Mouse (Mus musculus): ENCODE measurements around the gene Igf1.

Igf1 gene

DNA sequence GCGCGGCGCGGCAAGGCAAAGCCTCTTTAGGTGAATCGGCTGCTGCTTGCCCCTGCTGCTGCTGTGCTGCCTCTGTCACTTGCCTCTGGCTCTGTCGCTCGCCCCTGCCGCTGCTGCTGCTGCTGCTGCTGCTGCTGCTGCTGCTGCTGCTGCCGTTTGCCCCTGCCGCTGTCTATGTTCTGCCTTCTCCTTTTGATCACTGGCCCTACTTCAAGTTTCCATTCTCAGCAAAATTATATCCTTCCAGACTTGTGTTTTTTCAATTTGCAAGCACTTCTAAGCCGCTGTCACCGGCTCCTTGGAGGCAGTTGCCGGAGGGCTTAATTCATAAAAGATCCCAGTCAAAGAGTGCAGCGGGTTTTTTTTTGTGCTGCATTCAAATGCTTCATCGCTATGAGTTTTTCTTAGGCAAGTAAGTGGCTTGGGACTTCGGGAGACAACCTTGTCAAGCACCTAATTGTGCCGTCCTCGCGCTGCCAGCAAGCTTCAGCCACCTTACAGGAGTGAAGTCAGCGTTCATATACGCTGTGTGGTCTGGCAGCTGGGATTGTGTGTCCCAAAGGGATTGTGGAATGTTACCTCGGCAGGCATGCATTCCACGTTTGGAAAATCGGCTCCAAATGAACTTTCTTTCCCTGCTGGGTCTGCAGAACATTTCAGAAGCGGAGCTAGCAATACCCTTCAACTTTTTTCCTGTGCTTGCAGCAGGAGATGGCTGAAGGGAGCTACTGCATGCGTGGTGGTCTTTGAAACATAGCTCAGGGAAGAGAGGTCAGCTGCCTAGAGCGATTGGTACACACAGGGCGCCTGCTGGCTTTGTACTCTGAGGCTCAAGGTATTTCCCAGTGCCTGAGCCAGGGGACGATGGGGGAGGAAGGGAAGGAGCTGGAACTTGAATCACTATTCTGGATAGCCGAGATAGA is 2.4 kb downstream of the Igf1 start:
- no peak for DNase-seq (ENCODE audit: low spot score)

- DNase-seq (ENCODE audit: low spot score): no peak
Measured at GRCm38 (mm10) chr10:87861104-87861455, 3.0 kb downstream of the Igf1 start.

- DNase-seq (ENCODE audit: low spot score): no peak
Measured at GRCm38 (mm10) chr10:87862899-87863298, 4.8 kb downstream of the Igf1 start.

DNA sequence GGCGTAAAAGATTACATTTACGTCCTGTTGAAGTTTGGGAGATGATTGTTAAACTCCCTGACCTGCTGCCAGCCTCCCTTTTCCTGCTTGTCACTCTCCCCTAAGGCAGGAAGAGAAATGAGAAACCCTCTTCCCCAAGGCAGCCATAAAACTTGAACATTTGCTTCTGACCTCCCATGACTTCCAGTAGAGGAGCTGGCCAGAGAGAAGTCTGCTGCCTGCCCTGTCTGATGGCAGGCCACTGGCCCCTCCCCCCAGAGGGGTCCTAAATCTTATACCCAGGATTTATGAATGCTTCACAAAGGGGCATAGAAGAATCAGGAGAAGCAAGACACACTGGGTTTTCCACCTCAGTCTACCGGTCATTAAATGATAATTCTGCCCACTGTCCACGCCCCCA is 5.3 kb downstream of the Igf1 start:
- DNase-seq (ENCODE audit: low spot score): no peak

DNA sequence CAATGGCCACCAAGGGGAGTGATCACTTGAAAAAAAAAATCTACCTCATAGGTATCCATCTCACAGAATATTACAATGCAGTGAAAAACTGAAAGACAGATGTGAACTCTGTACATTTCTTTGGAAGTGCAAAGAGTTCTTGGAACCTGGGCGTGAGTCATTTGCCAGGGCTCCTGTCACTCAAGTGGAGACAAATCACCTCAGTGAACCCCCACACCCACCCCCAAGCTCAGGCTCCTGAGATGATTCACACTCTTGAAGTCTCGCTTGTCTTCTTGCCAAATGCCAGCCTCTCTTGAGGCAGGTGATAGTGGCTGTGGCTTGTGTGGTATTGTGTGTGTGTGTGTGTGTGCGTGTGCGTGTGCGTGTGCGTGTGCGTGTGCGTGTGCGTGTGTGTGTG is 7.6 kb downstream of the Igf1 start:
- no peak for DNase-seq (ENCODE audit: low spot score)

DNA sequence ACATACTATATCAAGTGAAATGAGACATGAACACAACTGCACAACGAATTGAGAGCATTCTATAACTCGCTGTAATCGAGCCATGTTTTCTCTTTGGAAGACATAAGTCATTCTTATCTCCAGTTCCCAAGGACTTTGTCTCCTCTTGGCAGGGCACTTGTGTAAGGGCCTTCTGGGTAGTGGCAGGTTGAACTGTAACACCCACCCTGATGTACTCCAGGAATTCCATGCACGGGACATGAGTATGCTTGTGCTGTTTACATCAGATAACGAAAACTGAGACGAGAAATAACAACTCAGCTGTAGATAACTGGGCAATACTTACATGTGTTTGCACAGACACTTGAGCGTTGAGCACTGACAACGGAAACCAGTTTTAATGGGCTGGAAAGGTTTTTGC is 8.4 kb downstream of the Igf1 start:
- DNase-seq (ENCODE audit: low spot score): peak; percentile 52

- no peak for DNase-seq (ENCODE audit: low spot score)
Measured at GRCm38 (mm10) chr10:87867217-87867616, 9.2 kb downstream of the Igf1 start.

- no peak for DNase-seq (ENCODE audit: low spot score)
Measured at GRCm38 (mm10) chr10:87867631-87868030, 9.6 kb downstream of the Igf1 start.

DNA sequence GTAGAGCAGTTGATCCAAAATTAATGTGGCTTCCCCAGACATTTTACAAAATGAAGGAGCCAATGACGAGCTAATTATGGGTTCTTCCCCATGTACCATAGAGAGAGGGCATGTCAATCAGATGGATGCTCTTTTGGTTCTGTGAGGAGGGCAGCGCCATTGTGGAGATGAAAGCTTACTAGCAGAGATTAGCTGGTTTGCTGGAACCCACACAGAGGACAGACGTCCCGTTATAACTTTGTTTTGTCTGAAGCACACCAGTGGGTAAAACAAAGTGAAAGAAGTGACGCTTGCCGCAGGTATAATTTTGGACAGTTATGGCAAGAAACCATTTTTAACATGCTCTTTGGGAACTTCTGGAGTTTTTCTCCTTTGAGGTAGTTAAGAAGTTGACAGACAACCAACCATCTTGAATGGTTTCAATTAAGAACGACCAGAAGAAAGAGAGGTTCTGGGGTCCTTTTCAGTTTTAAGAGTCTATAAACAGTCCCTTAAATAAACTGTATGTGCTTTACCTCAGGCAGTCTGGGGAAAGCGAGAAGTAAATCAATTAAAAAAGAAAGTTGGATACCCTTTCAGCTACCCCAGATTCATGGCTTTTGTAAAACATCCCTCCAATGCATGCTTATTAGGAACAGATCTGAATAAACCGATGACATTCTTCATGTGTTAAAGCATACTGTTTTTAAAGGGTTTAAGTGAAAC is 10.4 kb downstream of the Igf1 start:
- DNase-seq (ENCODE audit: low spot score): no peak

DNA sequence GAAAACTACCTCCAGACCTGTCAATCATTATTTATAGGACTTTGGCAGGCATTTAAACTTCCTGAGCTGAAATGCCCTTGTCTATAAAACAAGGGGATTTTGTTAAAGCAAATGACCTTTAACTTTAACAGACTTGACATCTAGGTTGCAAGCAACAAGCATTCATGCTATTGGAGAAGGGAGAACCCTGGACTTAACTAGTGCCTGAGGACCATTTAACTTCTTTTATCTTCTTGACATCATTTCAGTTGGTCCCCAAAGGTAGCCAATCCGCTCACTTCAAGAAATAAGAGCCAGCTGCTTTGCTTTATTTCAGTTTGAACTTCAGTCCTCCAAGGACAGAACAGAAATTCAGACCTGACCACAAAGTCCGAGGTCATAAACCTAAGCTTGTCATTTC is 11.1 kb downstream of the Igf1 start:
- no peak for DNase-seq (ENCODE audit: low spot score)

- DNase-seq (ENCODE audit: low spot score): no peak
Measured at GRCm38 (mm10) chr10:87869691-87870090, 11.6 kb downstream of the Igf1 start.

DNA sequence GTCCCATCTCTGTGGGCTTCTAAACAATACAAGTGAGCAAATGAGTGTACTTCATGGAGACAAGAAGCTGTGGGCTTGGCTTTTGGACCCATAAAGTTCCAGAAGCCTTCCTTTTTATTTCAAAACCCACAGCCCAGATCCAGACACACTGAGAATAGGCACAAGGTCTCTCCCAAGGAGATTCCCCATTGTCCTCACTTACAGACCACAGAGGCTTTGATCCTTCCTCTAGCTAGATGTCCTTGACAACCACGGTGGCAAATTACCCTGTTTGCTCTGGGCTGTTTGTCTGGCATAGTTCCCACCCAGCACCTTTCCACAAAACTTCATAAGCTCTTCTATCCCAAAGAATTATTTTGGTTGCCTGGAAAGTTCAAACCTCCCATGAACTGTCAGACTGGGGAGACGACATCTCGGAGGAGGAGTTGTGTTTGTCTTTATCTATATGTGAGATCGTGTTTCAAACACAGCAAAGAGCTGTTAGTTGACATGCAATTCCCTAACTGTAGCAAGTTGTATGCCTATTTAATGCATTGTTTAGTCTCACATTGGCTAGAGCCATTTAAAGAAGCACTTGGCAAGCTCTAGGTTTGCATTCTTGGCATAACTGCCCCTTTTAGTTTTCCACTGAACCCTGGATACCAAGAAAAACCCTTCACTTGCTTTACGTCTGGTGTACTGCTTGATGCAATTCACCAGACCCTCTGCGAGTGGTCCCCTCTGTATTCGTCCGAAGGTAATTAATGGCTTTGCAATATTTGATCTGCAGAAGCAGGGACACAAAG is 14.0 kb downstream of the Igf1 start:
- no peak for DNase-seq (ENCODE audit: low spot score)

DNA sequence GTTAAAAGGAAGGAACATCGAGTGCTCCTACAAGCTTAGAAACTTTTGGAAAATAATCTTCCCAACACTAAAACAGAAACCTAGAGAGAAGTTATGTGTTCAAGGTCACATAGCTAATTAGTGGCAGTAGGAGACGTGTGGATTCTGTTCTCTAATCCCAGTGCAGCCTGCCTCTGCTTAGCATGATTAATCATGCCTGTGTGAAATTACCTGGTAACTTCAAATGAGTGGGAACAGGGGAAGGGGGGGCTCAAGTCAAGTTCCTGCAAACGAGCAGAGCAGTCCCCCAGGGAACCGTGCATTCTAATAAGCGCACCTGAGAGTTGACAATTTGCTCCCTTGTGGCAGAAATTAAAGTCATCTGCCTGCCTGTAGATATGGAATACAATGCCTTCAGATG is 14.8 kb downstream of the Igf1 start:
- DNase-seq (ENCODE audit: low spot score): no peak

DNA sequence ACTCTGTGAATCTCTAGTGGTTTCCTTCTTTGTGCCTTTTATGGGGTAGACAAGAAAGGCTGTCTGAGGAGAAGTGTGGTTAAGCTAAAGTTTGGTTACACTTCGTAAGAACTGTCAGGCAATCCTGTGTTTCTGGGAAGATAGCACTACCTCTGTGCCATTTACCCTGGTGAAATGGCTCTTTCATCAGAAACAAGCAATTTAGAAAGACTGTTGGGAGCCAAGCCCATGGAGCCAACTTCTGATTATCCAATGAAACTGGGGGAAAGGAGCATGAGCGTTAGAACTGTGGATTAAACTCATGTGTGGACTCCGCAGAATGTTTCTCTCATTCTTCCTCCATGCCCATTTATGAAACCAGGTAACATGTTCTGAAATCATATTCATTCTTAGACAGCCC is 15.5 kb downstream of the Igf1 start:
- DNase-seq (ENCODE audit: low spot score): no peak

DNA sequence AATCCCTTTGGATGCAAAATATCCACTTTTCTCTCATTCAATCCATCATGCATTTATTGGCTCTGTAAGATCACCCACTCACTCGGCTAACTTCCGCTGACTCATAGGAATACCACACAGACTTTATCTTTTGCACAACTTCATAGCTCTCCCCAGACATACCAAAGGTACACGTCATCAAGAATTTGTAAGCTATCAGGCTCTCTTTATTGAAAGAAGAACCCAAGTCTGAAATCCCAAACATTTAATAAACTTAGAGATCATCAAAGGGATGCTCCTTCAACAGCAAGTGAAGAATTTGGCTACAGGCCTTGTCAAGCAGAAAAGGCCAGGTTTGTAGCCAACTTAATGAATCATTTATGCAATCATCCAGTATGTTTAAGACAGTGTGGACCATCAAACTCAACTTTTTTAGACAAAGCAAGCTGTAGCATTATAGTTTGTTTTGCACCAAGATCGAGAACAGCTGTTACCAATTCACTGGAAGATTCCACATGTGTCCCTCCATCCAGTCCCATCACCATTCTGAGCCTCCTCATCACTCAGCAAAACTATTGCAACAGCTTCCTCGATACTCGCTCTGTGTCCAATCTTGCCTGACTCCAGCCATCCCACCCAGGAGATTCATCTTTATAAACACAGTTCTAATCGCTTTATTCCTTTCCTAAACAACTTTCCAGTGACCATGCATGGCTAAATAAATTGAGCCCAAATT is 22.2 kb downstream of the Igf1 start:
- no peak for DNase-seq (ENCODE audit: low spot score)

DNA sequence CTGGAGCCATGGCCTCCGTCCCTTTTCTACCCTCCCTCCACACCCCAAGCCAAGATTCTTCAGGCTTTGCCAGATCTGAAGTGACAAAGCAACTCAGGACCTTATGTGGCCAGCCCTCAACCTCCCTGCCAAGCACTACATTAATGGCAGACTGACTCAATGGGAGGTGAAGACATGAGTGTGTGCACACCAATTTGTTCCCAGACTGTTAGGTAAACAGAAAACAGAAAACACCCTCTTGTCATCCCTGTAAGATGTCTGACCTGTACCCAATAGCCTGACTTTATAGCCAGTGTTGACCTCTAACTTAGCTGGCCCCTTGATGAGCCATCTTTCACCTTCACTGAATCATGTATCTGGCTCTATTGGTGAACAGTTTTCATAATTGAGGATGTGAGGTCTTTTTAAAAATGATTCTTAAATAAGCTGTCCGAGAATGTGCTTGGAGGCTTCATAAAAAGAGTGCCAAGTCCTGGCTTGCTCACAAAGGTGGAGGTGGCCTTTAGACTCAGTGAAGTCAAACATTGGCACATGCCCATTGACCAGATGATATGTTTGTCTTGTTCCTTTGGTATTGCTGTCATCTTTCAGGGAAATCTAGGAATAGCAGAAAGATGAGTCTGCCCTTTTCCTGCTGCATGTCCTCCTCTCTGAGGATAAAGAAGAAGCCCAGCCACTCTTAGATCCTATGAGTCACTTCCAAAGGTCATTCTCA is 27.4 kb downstream of the Igf1 start:
- DNase-seq (ENCODE audit: low spot score): no peak

DNA sequence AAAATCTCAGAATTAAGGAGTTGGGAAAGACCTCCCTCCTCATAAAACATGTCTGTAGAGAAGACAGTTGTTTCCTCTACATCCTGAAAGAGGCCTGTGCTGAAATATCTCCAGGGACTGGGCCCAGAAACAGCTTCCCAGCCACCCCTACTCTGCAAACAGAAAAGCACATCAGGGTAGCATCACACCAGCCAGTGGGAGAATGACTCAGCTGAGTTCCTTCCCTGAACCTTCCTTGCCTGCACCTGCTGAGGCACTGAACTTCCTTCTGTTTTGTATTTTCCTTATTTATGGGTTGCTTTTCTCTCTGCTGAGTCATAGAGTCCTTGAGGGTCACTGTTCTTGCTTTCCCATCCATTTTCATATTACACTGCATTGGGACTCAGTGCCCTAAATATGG is 31.8 kb downstream of the Igf1 start:
- no peak for DNase-seq (ENCODE audit: low spot score)

DNA sequence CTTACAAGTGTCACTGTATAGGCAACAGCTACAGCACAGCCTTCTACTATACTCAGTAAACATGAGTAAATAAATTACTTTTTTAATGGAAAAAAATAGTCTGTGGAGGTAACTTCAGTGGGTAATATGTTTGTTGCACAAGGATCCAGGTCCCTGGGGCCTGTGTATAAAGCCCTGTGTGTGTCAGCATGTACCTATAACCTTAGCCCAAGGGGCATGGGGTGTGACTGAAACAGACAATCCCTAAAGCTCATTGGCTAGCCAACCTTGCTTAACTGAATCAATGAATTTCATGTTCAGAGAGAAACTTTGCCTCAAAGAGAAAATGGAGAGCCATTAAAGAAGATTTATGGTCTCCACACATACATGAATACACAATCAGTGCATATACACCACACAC is 34.2 kb downstream of the Igf1 start:
- DNase-seq (ENCODE audit: low spot score): no peak

GRCm38 (mm10) chr10:87893272-87893671 is 35.2 kb downstream of the Igf1 start:
- no peak for DNase-seq (ENCODE audit: low spot score)

GRCm38 (mm10) chr10:87894461-87895120 is 36.5 kb downstream of the Igf1 start:
- DNase-seq (ENCODE audit: low spot score): no peak

DNA sequence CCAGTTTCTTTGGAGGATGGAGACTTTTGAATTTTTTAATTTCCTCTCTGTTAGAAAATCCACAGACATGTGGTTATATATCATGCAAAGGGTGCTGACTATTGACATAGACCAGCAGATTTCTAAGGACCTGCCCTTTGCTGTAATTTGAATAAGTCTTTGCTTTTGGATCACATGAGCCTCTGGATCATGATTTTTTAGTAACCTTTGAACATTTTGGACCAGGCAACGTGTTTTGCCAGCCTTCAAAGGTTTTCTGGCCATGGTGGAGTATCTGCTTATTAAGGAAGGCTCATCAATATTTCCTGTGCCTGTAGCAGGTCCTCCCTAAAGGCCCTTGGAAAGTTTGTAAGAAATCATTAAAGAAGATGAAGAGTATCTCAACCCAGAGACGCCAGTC is 37.3 kb downstream of the Igf1 start:
- no peak for DNase-seq (ENCODE audit: low spot score)
